Mouse (Mus musculus) heart, adult 10 weeks (tissue): ENCODE data around the gene Atxn7l3. TPM values are rescaled to one million over a fixed set of nuclear protein-coding genes. Genes with fewer than 3 reads are reported as not detected.

ENCODE experiments used
- polyA plus RNA-seq: library from polyadenylated mRNA; stranded (reverse); fragments of 350-450 nt; fragmentation: Illumina TruSeq; extraction: RNeasy Lipid Tissue Mini Kit (QIAGEN cat#74804); gene quantifications from one replicate; pipeline ENCODE4 v1.2.3, GENCODE M21; 2014; ENCODE audit warnings: low read depth, low replicate concordance

Gene Atxn7l3
- 19.8 TPM for polyA plus RNA-seq

DNA sequence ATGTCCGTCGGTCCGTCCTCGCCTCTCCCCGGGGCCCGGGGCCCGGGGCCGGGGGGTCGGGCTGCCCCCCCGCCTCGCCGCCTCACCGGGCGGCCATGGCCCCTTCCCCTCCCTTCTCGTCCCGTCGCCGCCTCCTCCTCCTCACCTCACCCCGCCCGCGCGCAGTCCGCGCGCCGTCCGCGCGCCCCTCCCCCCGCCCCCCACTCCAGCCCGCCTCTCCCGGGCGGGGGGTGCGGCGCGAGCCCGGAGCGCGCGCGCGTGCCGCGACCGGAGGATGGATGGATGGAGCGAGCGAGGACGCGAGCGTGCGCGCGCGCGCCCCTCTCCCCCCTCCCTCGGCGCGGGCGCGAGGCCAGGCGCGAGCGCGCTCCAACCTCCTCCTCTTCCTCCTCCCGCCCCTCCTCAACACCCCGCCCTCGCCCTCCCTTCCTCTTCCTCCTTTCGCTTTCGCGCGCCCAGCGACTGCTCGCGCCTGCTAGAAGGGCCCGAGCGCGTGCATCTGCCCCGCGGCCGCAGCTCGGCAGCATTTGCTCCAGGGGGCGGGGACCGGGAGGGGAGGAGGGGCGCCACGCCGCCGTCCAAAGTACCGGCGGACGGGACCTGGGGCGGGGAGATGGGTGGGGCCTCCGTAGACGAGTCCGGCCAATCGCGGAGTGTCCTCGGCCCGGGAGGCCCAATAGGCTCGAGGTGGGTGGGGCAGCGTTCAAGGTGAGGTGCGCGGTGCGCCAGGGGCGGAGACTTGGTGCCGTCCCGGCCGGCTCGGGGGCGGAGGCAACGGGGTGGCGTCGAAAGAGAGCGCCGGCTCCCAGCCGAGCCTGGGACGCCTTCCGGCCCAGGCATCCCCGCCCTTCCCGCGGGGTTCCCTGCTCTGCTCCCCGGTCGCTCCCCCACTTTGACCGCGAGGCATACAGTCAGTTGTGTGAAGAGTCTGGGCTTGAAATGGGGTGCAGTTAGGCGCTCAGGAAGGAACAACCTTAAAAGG lies at the start of gene Atxn7l3:
Gene Atxn7l3 (minus strand): TSS at position 141 of the 982 bp plus-strand sequence.

DNA sequence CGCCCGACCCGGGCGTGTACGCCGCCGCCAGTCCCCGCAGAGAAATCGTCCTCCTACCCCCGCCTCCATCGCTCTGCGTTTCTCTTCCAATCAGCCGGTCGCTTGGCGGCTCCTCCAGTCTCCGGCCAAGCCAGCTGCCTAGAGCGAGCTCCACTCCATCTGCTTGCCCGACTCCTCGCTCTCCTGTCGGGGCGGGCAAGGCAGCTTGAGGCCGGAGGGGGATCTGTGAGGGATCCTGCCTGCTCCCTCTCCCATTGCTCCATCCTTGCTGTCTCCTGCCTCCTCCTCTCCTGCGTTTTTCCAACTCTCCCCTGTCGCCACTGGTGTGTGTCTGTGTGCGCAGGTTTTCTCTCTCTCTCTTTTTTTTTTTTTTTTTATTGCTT lies 23.0 kb upstream of the Atxn7l3 start, which contains the start of gene Ubtf:
Gene Ubtf (minus strand): TSS at position 333 of the 383 bp plus-strand sequence.

DNA sequence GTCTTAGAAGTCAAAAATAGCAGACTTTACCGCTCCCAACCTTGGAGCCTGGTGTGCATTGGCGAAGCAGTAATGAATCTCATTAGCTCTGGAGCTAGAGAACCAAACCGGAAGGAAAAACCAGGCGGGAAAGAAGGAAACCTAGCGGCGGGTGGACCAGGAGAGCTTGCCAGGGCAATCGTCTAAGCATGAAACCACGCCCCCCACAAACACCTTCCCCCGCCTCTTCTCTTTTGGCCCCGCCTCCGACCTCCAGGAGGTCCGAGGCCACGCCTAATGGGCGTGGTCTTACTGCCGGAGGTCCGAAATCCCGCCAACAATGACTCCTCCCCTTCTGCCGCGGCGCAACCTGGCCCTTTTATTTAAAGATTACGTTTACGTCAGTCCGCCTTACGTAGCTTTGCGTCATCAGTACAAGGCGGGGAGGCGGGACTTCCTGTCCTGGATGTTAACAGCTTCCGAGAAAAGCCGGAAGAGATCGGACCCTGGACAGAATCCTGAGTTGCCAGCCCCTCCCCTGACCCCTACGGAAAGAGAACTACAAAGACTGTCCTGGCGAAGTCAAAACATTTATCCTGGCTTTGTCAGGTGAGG lies 11.8 kb downstream of the Atxn7l3 start, which contains the start of gene Tmub2:
Gene Tmub2 (plus strand): TSS at position 431 of the 594 bp plus-strand sequence.

DNA sequence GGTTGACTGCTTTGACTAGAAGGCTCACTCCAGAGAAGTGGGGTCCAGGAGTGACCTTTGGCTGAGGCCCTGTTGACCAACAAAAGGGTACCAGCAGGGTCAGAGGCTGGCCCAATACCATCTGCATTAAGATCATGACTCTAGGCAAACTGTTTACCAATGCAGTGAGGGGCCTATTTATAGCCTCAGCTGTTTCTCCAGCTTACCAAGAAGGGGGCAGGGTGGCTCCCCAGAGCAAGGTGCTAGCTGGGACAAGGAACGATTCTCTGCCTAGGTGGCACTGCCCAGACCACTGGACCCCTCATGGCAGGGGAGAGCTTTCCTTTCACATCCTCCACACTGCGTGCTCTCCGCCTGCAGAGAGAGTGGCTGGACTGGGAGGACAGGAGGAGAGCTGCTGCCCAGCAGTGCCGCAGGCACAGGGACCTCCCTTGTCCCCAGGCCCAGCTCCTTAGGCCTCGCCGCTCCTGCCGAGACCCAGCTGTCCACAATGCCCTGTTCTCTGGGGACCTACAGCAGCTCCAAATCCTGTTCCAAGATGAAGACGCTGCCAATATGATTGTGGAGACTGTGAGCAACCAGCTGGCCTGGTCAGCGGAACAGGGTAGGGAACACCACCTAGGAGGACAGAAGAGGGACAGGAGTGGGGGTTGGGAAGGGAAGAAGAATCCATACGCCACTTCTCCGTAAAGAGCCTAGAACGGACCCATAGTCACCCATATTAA lies 27.7 kb downstream of the Atxn7l3 start, which contains the start of gene Asb16:
Gene Asb16 (plus strand): TSS at position 224 of the 725 bp plus-strand sequence.

DNA sequence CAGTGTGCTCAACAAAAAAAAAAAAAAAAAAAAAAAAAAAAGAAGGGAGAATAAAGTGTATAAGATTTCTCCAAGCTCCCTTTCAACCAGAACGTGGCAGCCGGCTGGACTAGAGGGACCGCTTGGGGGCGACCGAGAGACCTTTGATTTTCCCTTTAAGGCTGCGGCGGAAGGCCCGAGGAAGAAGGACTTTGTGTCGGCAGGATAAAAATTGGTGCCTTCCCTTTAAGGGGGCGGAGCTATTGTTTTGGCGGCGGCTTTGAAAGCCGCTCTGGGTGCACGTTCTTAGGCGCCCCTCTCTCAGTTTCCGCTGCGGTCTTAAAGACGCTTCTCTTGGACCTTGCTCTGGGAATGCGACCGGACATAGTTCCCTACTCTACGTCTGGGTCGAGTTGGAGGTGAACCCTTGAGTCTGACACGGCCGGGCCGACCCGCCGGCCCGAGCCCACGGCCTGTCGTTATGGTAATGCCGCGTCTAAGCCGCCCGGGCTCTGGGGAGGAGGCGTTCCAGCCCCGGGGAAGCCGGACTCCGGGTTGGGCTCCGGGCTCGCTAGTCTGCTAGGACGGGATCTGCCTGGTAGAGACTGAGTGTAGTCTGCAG lies 47.7 kb downstream of the Atxn7l3 start, which contains the start of gene BC030867:
Gene BC030867 (plus strand): TSS at position 253 of the 601 bp plus-strand sequence.

Other genes starting within 250 kb of the Atxn7l3 start
- 3.6 TPM for gene Mpp2, start 208.1 kb downstream of the Atxn7l3 start, polyA plus RNA-seq
- gene Ppy, start 195.3 kb downstream of the Atxn7l3 start, polyA plus RNA-seq = not detected
- gene Pyy, start 188.8 kb downstream of the Atxn7l3 start, polyA plus RNA-seq = not detected
- not detected for gene Nags, start 151.1 kb downstream of the Atxn7l3 start, polyA plus RNA-seq
- gene Tmem101, start 140.2 kb downstream of the Atxn7l3 start, polyA plus RNA-seq = 13.3 TPM
- 22.0 TPM for gene Lsm12, start 111.3 kb downstream of the Atxn7l3 start, polyA plus RNA-seq
- gene G6pc3, start 107.0 kb downstream of the Atxn7l3 start, polyA plus RNA-seq = 42.9 TPM
- gene Hdac5, start 66.5 kb downstream of the Atxn7l3 start, polyA plus RNA-seq = 100 TPM
- 0.45 TPM for gene BC030867, start 47.7 kb downstream of the Atxn7l3 start, polyA plus RNA-seq
- 0.86 TPM for gene Asb16, start 27.9 kb downstream of the Atxn7l3 start, polyA plus RNA-seq
- gene Tmub2, start 11.7 kb downstream of the Atxn7l3 start, polyA plus RNA-seq = 33.1 TPM
- 59.2 TPM for gene Ubtf, start 23.1 kb upstream of the Atxn7l3 start, polyA plus RNA-seq
- gene Slc4a1, start 69.6 kb upstream of the Atxn7l3 start, polyA plus RNA-seq = 0.16 TPM
- gene Rundc3a, start 96.8 kb upstream of the Atxn7l3 start, polyA plus RNA-seq = not detected
- gene Slc25a39, start 111.3 kb upstream of the Atxn7l3 start, polyA plus RNA-seq = 144 TPM
- gene Grn, start 133.7 kb upstream of the Atxn7l3 start, polyA plus RNA-seq = 86.1 TPM
- 1.7 TPM for gene Fam171a2, start 151.1 kb upstream of the Atxn7l3 start, polyA plus RNA-seq
- gene Itga2b, start 173.5 kb upstream of the Atxn7l3 start, polyA plus RNA-seq = 1.6 TPM